Mouse (Mus musculus): Measurements from ENCODE around the gene Sema3f. TPM values are rescaled to one million over a fixed set of nuclear protein-coding genes. Genes with fewer than 3 reads are reported as not detected.

The Sema3f gene
- total RNA-seq (2014; rRNA removed) (65.4 and 81.3 TPM in 2 replicates), polyA plus RNA-seq (2015; fragmentation: Nextera tagmentation; extraction: Ambion mirVana) (7.5 and 8.7 TPM in 2 replicates)

DNA sequence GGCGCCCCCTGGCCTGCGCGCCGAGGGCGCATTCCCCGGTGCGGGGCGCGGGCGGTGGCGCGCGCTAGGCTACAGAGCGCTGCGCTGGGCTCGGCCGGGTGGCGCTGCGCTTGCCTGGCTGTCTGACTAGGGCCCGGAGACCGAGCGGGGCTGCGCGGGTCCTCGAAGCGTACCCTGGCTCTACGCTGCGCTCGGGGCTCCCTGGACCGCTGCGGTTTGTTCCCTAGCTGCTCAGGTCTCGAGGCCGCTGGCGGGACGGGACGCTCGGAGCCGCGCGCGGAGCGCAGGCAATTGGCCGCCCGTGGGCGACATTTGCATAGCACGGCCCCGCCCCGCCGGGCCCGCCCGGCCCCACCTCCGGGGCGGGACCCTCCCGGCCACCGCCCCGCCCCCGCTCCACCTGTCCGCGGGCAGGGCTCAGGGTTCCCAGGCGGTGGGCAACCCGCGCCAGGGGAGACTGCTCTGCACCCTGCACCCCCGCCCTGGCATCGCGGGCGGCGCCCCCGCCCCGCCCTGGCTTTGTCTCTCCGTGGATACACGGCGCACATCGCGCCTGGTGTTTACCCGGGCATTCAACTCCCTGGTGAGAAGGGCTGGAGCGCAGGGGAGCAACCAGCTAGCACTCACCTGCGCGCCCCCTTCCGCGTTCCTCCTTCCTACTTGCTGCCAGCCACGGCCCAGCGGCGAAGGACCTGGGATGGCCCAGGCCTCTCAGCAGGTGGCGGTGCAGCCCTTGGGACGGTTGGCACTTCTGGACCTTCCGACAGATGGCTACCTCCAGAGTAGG, at the start of gene Sema3f:
Sema3f (minus strand) TSS at position 779 of the 787 bp plus-strand sequence.
- peak; percentile 68 for ATAC-seq
- Histone ChIP-seq H3K9me3 (ENCODE audit: low read length) (no peaks in the 10 kb centered on the region), H3K36me3 (ENCODE audit: insufficient read depth, low read length) (no peaks in the 10 kb centered on the region), H3K4me3 (ENCODE audit: low read length) (peak within 1 kb of the TSS; percentile 56), H3K4me1 (ENCODE audit: insufficient read depth, low read length) (peaks cover 16% of the 10 kb centered on the region), H3K27me3 (ENCODE audit: insufficient read depth, low read length) (no peaks in the 10 kb centered on the region), H3K4me2 (ENCODE audit: low read depth, low read length) (peak within 1 kb of the TSS; percentile 82), H3K27ac (peak within 1 kb of the TSS; percentile 72), H3K9ac (replicated peaks; ENCODE audit: low read length) (peak within 1 kb of the TSS; percentile 70)
- peak; percentile 59 for TF ChIP-seq CTCF (IDR thresholded peaks at IDR 0.05; ENCODE audit: low read depth)
- peak; percentile 83 for DNase-seq (ENCODE audit: low spot score)
- WGBS: 1% methylated on average over 80 of the region's 86 CpGs

DNA sequence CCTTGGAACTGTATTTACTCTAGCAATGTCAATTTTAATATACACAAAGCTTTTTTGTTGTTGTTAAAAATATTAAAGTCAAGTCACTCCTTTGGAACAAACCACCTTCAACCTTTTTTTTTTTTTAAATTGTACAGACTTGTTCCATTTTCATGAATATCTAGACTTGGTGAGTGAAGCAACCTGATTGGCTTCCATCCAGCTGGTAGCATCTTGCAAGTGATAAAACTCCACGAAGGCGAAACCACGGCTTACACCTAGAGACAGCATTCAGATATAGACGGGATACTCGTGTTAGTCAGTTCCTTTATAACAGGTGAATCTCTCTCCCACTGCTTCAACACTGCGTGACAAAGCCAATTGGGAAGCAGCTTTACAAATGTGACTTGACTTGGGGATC, 49.3 kb upstream of the Sema3f start:
- Histone ChIP-seq H3K36me3 (ENCODE audit: insufficient read depth, low read length) (peaks cover 72% of the 10 kb centered on the region), H3K4me3 (ENCODE audit: low read length) (no peak overlapping the region), H3K27ac (no peak overlapping the region), H3K27me3 (ENCODE audit: insufficient read depth, low read length) (no peaks in the 10 kb centered on the region), H3K4me1 (ENCODE audit: insufficient read depth, low read length) (no peaks in the 10 kb centered on the region), H3K9me3 (ENCODE audit: low read length) (no peaks in the 10 kb centered on the region), H3K4me2 (ENCODE audit: low read depth, low read length) (no peak overlapping the region), H3K9ac (replicated peaks; ENCODE audit: low read length) (no peak overlapping the region)
- TF ChIP-seq CTCF (IDR thresholded peaks at IDR 0.05; ENCODE audit: low read depth): no peak
- no peak for DNase-seq (ENCODE audit: low spot score)
- WGBS: 96% methylated on average over 6 of the region's 6 CpGs
- no peak for ATAC-seq

- H3K9ac ChIP-seq (replicated peaks; ENCODE audit: low read length): no peak overlapping the region
- no peaks in the 10 kb centered on the region for H3K9me3 ChIP-seq (ENCODE audit: low read length)
- no peak overlapping the region for H3K27ac ChIP-seq
- H3K36me3 ChIP-seq (ENCODE audit: insufficient read depth, low read length): peaks cover 86% of the 10 kb centered on the region
- no peak overlapping the region for H3K4me2 ChIP-seq (ENCODE audit: low read depth, low read length)
- no peaks in the 10 kb centered on the region for H3K27me3 ChIP-seq (ENCODE audit: insufficient read depth, low read length)
- ATAC-seq: no peak
- H3K4me3 ChIP-seq (ENCODE audit: low read length): no peak overlapping the region
- no peak for DNase-seq (ENCODE audit: low spot score)
- H3K4me1 ChIP-seq (ENCODE audit: insufficient read depth, low read length): no peaks in the 10 kb centered on the region
- WGBS: 88% methylated on average over 5 of the region's 5 CpGs
- TF ChIP-seq CTCF (IDR thresholded peaks at IDR 0.05; ENCODE audit: low read depth): no peak
Observed at GRCm38 (mm10) chr9:107750378-107750777, 40.1 kb upstream of the Sema3f start.

- TF ChIP-seq CTCF (IDR thresholded peaks at IDR 0.05; ENCODE audit: low read depth): no peak
- Histone ChIP-seq H3K9ac (replicated peaks; ENCODE audit: low read length) (no peak overlapping the region), H3K4me2 (ENCODE audit: low read depth, low read length) (no peak overlapping the region), H3K9me3 (ENCODE audit: low read length) (no peaks in the 10 kb centered on the region), H3K27me3 (ENCODE audit: insufficient read depth, low read length) (no peaks in the 10 kb centered on the region), H3K4me1 (ENCODE audit: insufficient read depth, low read length) (no peaks in the 10 kb centered on the region), H3K4me3 (ENCODE audit: low read length) (no peak overlapping the region), H3K36me3 (ENCODE audit: insufficient read depth, low read length) (peaks cover 92% of the 10 kb centered on the region), H3K27ac (no peak overlapping the region)
- ATAC-seq: no peak
- WGBS: 93% methylated on average over 3 of the region's 3 CpGs
- DNase-seq (ENCODE audit: low spot score): no peak
Observed at GRCm38 (mm10) chr9:107748063-107748462, 37.8 kb upstream of the Sema3f start.

DNA sequence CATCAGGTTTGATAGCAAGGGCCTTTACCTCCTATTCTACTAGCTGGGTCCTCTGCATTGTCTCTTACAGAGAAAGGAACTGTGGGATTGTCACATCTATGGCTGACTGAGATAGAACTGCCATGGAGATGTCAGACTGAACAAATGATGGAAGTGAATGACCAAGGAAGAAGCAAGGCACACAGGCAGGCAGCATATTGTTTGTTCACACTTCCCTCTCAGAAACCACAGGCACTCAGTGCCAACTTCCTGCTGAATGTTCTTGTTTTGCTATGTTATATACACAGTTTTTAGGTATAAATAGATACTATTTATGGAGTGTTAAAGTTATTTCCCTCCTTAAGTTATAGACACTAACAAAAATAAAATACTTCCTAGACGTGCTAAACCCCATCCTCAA, 37.0 kb upstream of the Sema3f start:
- no peak overlapping the region for H3K9ac ChIP-seq (replicated peaks; ENCODE audit: low read length)
- H3K27ac ChIP-seq: no peak overlapping the region
- TF ChIP-seq CTCF (IDR thresholded peaks at IDR 0.05; ENCODE audit: low read depth): no peak
- H3K4me1 ChIP-seq (ENCODE audit: insufficient read depth, low read length): no peaks in the 10 kb centered on the region
- no peak overlapping the region for H3K4me3 ChIP-seq (ENCODE audit: low read length)
- whole genome bisulfite sequencing: 95% methylated on average over 1 of the region's 1 CpGs
- H3K36me3 ChIP-seq (ENCODE audit: insufficient read depth, low read length): peaks cover 94% of the 10 kb centered on the region
- H3K4me2 ChIP-seq (ENCODE audit: low read depth, low read length): no peak overlapping the region
- no peak for DNase-seq (ENCODE audit: low spot score)
- no peak for ATAC-seq
- no peaks in the 10 kb centered on the region for H3K27me3 ChIP-seq (ENCODE audit: insufficient read depth, low read length)
- no peaks in the 10 kb centered on the region for H3K9me3 ChIP-seq (ENCODE audit: low read length)

- Histone ChIP-seq H3K4me3 (ENCODE audit: low read length) (no peak overlapping the region), H3K4me2 (ENCODE audit: low read depth, low read length) (no peak overlapping the region), H3K27ac (no peak overlapping the region), H3K9me3 (ENCODE audit: low read length) (no peaks in the 10 kb centered on the region), H3K36me3 (ENCODE audit: insufficient read depth, low read length) (peaks cover 94% of the 10 kb centered on the region), H3K27me3 (ENCODE audit: insufficient read depth, low read length) (no peaks in the 10 kb centered on the region), H3K4me1 (ENCODE audit: insufficient read depth, low read length) (no peaks in the 10 kb centered on the region), H3K9ac (replicated peaks; ENCODE audit: low read length) (no peak overlapping the region)
- ATAC-seq: no peak
- 94% methylated on average over 3 of the region's 3 CpGs for WGBS
- TF ChIP-seq CTCF (IDR thresholded peaks at IDR 0.05; ENCODE audit: low read depth): peak; percentile 39; the same call in 1 of the 2 replicates
- no peak for DNase-seq (ENCODE audit: low spot score)
Observed at GRCm38 (mm10) chr9:107746679-107747078, 36.4 kb upstream of the Sema3f start.

- H3K36me3 ChIP-seq (ENCODE audit: insufficient read depth, low read length): peaks cover 91% of the 10 kb centered on the region
- H3K27ac ChIP-seq: no peak overlapping the region
- H3K27me3 ChIP-seq (ENCODE audit: insufficient read depth, low read length): no peaks in the 10 kb centered on the region
- no peaks in the 10 kb centered on the region for H3K4me1 ChIP-seq (ENCODE audit: insufficient read depth, low read length)
- DNase-seq (ENCODE audit: low spot score): no peak
- ATAC-seq: no peak
- no peak overlapping the region for H3K4me2 ChIP-seq (ENCODE audit: low read depth, low read length)
- H3K4me3 ChIP-seq (ENCODE audit: low read length): no peak overlapping the region
- H3K9ac ChIP-seq (replicated peaks; ENCODE audit: low read length): no peak overlapping the region
- 87% methylated on average over 6 of the region's 6 CpGs for WGBS
- no peak for TF ChIP-seq CTCF (IDR thresholded peaks at IDR 0.05; ENCODE audit: low read depth)
- no peaks in the 10 kb centered on the region for H3K9me3 ChIP-seq (ENCODE audit: low read length)
Observed at GRCm38 (mm10) chr9:107744061-107744460, 33.8 kb upstream of the Sema3f start.

Data from hindbrain, postnatal 0 days (tissue).